Mouse (Mus musculus): ENCODE data around the gene Zfp296. TPM values are rescaled to one million over a fixed set of nuclear protein-coding genes. Genes with fewer than 3 reads are reported as not detected.
A peak's percentile ranks its signal among the peaks of the same experiment; 100 is the strongest.

Gene Zfp296
- polyA plus RNA-seq (2015; fragmentation: Nextera tagmentation; extraction: Ambion mirVana) = 0.40 and 0.57 TPM in 2 replicates

GRCm38 (mm10) chr7:19577141-19577852, at the start of gene Zfp296, which contains the start of gene Gemin7:
TSS of gene Zfp296 (plus strand) at chr7:19577287.
TSS of gene Gemin7 (minus strand) at chr7:19577595.
- Histone ChIP-seq H3K36me3 (ENCODE audit: control insufficient read depth, insufficient read depth, low read length) (peaks cover 2% of the 10 kb centered on the region; the same call in 1 of the 2 replicates), H3K9ac (ENCODE audit: low read length) (peak within 1 kb of the TSS; percentile 45), H3K4me1 (replicated peaks; ENCODE audit: control insufficient read depth, insufficient read depth, low read length) (peaks cover 16% of the 10 kb centered on the region), H3K4me3 (ENCODE audit: low read length) (peak within 1 kb of the TSS; percentile 51), H3K4me2 (ENCODE audit: low read depth, low read length) (peak within 1 kb of the TSS; percentile 84), H3K9me3 (ENCODE audit: control insufficient read depth, low read length) (no peaks in the 10 kb centered on the region), H3K27ac (ENCODE audit: low read length) (no peak within 1 kb of the TSS), H3K27me3 (ENCODE audit: control insufficient read depth, insufficient read depth, low read depth, low read length) (peaks cover 19% of the 10 kb centered on the region)
- ATAC-seq (ENCODE audit: low read depth) = peak; percentile 6; the same call in 1 of the 2 replicates
- WGBS = under 1% methylated on average over 56 of the region's 56 CpGs

- H3K27ac ChIP-seq (ENCODE audit: low read length) = no peak overlapping the region
- peaks cover 33% of the 10 kb centered on the region for H3K36me3 ChIP-seq (ENCODE audit: control insufficient read depth, insufficient read depth, low read length)
- no peak for ATAC-seq (ENCODE audit: low read depth)
- H3K9me3 ChIP-seq (ENCODE audit: control insufficient read depth, low read length) = no peaks in the 10 kb centered on the region
- H3K4me2 ChIP-seq (ENCODE audit: low read depth, low read length) = no peak overlapping the region
- no peaks in the 10 kb centered on the region for H3K4me1 ChIP-seq (replicated peaks; ENCODE audit: control insufficient read depth, insufficient read depth, low read length)
- no peaks in the 10 kb centered on the region for H3K27me3 ChIP-seq (ENCODE audit: control insufficient read depth, insufficient read depth, low read depth, low read length)
- 67% methylated on average over 10 of the region's 10 CpGs for WGBS
- H3K4me3 ChIP-seq (ENCODE audit: low read length) = no peak overlapping the region
- no peak overlapping the region for H3K9ac ChIP-seq (ENCODE audit: low read length)
These were observed 46.0 kb upstream of the Zfp296 start for GRCm38 (mm10) chr7:19531077-19531476.

GRCm38 (mm10) chr7:19532240-19532639, 44.8 kb upstream of the Zfp296 start:
- WGBS = 70% methylated on average over 14 of the region's 14 CpGs
- Histone ChIP-seq H3K4me1 (replicated peaks; ENCODE audit: control insufficient read depth, insufficient read depth, low read length) (no peaks in the 10 kb centered on the region), H3K27ac (ENCODE audit: low read length) (no peak overlapping the region), H3K27me3 (ENCODE audit: control insufficient read depth, insufficient read depth, low read depth, low read length) (no peaks in the 10 kb centered on the region), H3K9ac (ENCODE audit: low read length) (no peak overlapping the region), H3K4me2 (ENCODE audit: low read depth, low read length) (no peak overlapping the region), H3K36me3 (ENCODE audit: control insufficient read depth, insufficient read depth, low read length) (peaks cover 33% of the 10 kb centered on the region), H3K9me3 (ENCODE audit: control insufficient read depth, low read length) (no peaks in the 10 kb centered on the region), H3K4me3 (ENCODE audit: low read length) (no peak overlapping the region)
- ATAC-seq (ENCODE audit: low read depth) = no peak

- H3K27ac ChIP-seq (ENCODE audit: low read length) = no peak overlapping the region
- H3K27me3 ChIP-seq (ENCODE audit: control insufficient read depth, insufficient read depth, low read depth, low read length) = no peaks in the 10 kb centered on the region
- peaks cover 33% of the 10 kb centered on the region for H3K36me3 ChIP-seq (ENCODE audit: control insufficient read depth, insufficient read depth, low read length)
- H3K4me2 ChIP-seq (ENCODE audit: low read depth, low read length) = no peak overlapping the region
- H3K4me1 ChIP-seq (replicated peaks; ENCODE audit: control insufficient read depth, insufficient read depth, low read length) = no peaks in the 10 kb centered on the region
- no peaks in the 10 kb centered on the region for H3K9me3 ChIP-seq (ENCODE audit: control insufficient read depth, low read length)
- H3K4me3 ChIP-seq (ENCODE audit: low read length) = no peak overlapping the region
- H3K9ac ChIP-seq (ENCODE audit: low read length) = no peak overlapping the region
- no peak for ATAC-seq (ENCODE audit: low read depth)
- 96% methylated on average over 10 of the region's 10 CpGs for WGBS
These were observed 42.4 kb upstream of the Zfp296 start for GRCm38 (mm10) chr7:19534676-19535075.

GRCm38 (mm10) chr7:19540771-19541566, 36.1 kb upstream of the Zfp296 start:
- WGBS = 60% methylated on average over 2 of the region's 2 CpGs
- Histone ChIP-seq H3K27ac (ENCODE audit: low read length) (0 out of 2 replicates have a peak overlapping the region, but pooled peaks have one; percentile 12), H3K4me1 (replicated peaks; ENCODE audit: control insufficient read depth, insufficient read depth, low read length) (peaks cover 22% of the 10 kb centered on the region), H3K27me3 (ENCODE audit: control insufficient read depth, insufficient read depth, low read depth, low read length) (no peaks in the 10 kb centered on the region), H3K4me3 (ENCODE audit: low read length) (no peak overlapping the region), H3K9me3 (ENCODE audit: control insufficient read depth, low read length) (no peaks in the 10 kb centered on the region), H3K4me2 (ENCODE audit: low read depth, low read length) (no peak overlapping the region), H3K36me3 (ENCODE audit: control insufficient read depth, insufficient read depth, low read length) (no peaks in the 10 kb centered on the region), H3K9ac (ENCODE audit: low read length) (no peak overlapping the region)
- peak; percentile 18; the same call in 1 of the 2 replicates for ATAC-seq (ENCODE audit: low read depth)

GRCm38 (mm10) chr7:19541681-19542154, 35.4 kb upstream of the Zfp296 start:
- WGBS = 73% methylated on average over 7 of the region's 7 CpGs
- Histone ChIP-seq H3K9me3 (ENCODE audit: control insufficient read depth, low read length) (no peaks in the 10 kb centered on the region), H3K27ac (ENCODE audit: low read length) (no peak overlapping the region), H3K4me2 (ENCODE audit: low read depth, low read length) (no peak overlapping the region), H3K36me3 (ENCODE audit: control insufficient read depth, insufficient read depth, low read length) (no peaks in the 10 kb centered on the region), H3K4me3 (ENCODE audit: low read length) (no peak overlapping the region), H3K27me3 (ENCODE audit: control insufficient read depth, insufficient read depth, low read depth, low read length) (no peaks in the 10 kb centered on the region), H3K9ac (ENCODE audit: low read length) (no peak overlapping the region), H3K4me1 (replicated peaks; ENCODE audit: control insufficient read depth, insufficient read depth, low read length) (peaks cover 29% of the 10 kb centered on the region)
- ATAC-seq (ENCODE audit: low read depth) = no peak

GRCm38 (mm10) chr7:19542155-19542691, 34.9 kb upstream of the Zfp296 start:
- 63% methylated on average over 8 of the region's 8 CpGs for WGBS
- Histone ChIP-seq H3K27ac (ENCODE audit: low read length) (no peak overlapping the region), H3K4me2 (ENCODE audit: low read depth, low read length) (no peak overlapping the region), H3K4me1 (replicated peaks; ENCODE audit: control insufficient read depth, insufficient read depth, low read length) (peaks cover 33% of the 10 kb centered on the region), H3K9me3 (ENCODE audit: control insufficient read depth, low read length) (no peaks in the 10 kb centered on the region), H3K27me3 (ENCODE audit: control insufficient read depth, insufficient read depth, low read depth, low read length) (no peaks in the 10 kb centered on the region), H3K4me3 (ENCODE audit: low read length) (no peak overlapping the region), H3K9ac (ENCODE audit: low read length) (no peak overlapping the region), H3K36me3 (ENCODE audit: control insufficient read depth, insufficient read depth, low read length) (no peaks in the 10 kb centered on the region)
- ATAC-seq (ENCODE audit: low read depth) = peak; percentile 26; the same call in 1 of the 2 replicates

GRCm38 (mm10) chr7:19543584-19543983, 33.5 kb upstream of the Zfp296 start:
- ATAC-seq (ENCODE audit: low read depth) = no peak
- Histone ChIP-seq H3K27ac (ENCODE audit: low read length) (no peak overlapping the region), H3K4me3 (ENCODE audit: low read length) (no peak overlapping the region), H3K27me3 (ENCODE audit: control insufficient read depth, insufficient read depth, low read depth, low read length) (no peaks in the 10 kb centered on the region), H3K9me3 (ENCODE audit: control insufficient read depth, low read length) (no peaks in the 10 kb centered on the region), H3K36me3 (ENCODE audit: control insufficient read depth, insufficient read depth, low read length) (no peaks in the 10 kb centered on the region), H3K4me1 (replicated peaks; ENCODE audit: control insufficient read depth, insufficient read depth, low read length) (peaks cover 44% of the 10 kb centered on the region), H3K4me2 (ENCODE audit: low read depth, low read length) (no peak overlapping the region), H3K9ac (ENCODE audit: low read length) (no peak overlapping the region)
- 43% methylated on average over 6 of the region's 6 CpGs for WGBS

GRCm38 (mm10) chr7:19546007-19546406, 31.1 kb upstream of the Zfp296 start:
- Histone ChIP-seq H3K36me3 (ENCODE audit: control insufficient read depth, insufficient read depth, low read length) (no peaks in the 10 kb centered on the region), H3K9ac (ENCODE audit: low read length) (no peak overlapping the region), H3K9me3 (ENCODE audit: control insufficient read depth, low read length) (no peaks in the 10 kb centered on the region), H3K27me3 (ENCODE audit: control insufficient read depth, insufficient read depth, low read depth, low read length) (no peaks in the 10 kb centered on the region), H3K4me3 (ENCODE audit: low read length) (no peak overlapping the region), H3K4me1 (replicated peaks; ENCODE audit: control insufficient read depth, insufficient read depth, low read length) (peaks cover 40% of the 10 kb centered on the region), H3K27ac (ENCODE audit: low read length) (no peak overlapping the region; the same call in 1 of the 2 replicates), H3K4me2 (ENCODE audit: low read depth, low read length) (no peak overlapping the region)
- 0 out of 2 replicates have a peak, but pooled peaks have one; percentile 10 for ATAC-seq (ENCODE audit: low read depth)
- 12% methylated on average over 3 of the region's 3 CpGs for WGBS
